11 mouse cellular contexts compared by ENCODE assay signal in the genomic region with DNA sequence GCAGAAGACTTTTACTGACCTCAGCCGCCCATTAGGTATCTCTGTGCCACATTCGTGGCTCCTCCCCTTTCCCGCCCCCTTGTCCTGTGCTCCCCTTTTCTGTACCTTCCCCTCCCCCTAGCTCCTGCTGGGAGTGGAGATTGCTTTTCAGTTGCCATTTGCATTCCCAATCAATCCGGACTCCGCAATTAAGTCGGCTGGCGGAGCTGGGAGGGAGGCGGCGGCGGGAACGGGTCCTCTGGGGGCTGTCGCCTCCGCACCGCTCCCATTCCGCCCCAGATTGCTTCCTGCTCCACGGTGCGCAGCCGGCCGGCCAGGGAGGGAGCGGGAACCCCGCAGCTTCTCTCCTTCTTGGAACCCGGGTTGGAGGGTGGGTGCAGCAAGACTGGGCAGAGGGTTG. TPM values are rescaled to one million over a fixed set of nuclear protein-coding genes. Genes with fewer than 3 reads are reported as not detected.
DNase-seq lines count a peak whose midpoint lies in the region; ATAC-seq and TF ChIP-seq lines count a peak whose summit lies in the region.
"Had no signal": no experiment of that assay in that cellular context is flagged by ENCODE, and none has a peak within 500 bp of the region (broad histone marks: within the 10 kb centered on the region; RNA-seq: fewer than 3 reads in every experiment).

No protein-coding gene starts in this region.

- H3K4me2 ChIP-seq in forebrain, postnatal 0 days (ENCODE audit: low read depth), result peak overlapping the region; percentile 31
- H3K4me2 ChIP-seq in limb, embryonic 12.5 days, result peak overlapping the region; percentile 52
- H3K4me2 ChIP-seq in neural tube, embryonic 14.5 days (ENCODE audit: low read depth, low read length), result peak overlapping the region; percentile 38
- H3K4me2 ChIP-seq in intestine, embryonic 16.5 days (ENCODE audit: low read depth, low read length), result no peak overlapping the region

- no peak for ATAC-seq in forebrain, postnatal 0 days
- ATAC-seq in limb, embryonic 12.5 days (ENCODE audit: insufficient number of reproducible peaks, insufficient read depth, low FRiP score, low TSS enrichment, low read depth), result no peak
- ATAC-seq in neural tube, embryonic 14.5 days (ENCODE audit: low read depth), result peak; percentile 39
- ATAC-seq in intestine, embryonic 16.5 days, result no peak
- ATAC-seq in frontal cortex, adult (ENCODE audit: low TSS enrichment), result no peak

- no peaks in the 10 kb centered on the region for H3K9me3 ChIP-seq in forebrain, postnatal 0 days (ENCODE audit: low read length)
- no peaks in the 10 kb centered on the region for H3K9me3 ChIP-seq in limb, embryonic 12.5 days
- no peaks in the 10 kb centered on the region for H3K9me3 ChIP-seq in neural tube, embryonic 14.5 days (ENCODE audit: control insufficient read depth, low read length)
- H3K9me3 ChIP-seq in intestine, embryonic 16.5 days (ENCODE audit: control insufficient read depth, low read length), result no peaks in the 10 kb centered on the region

- no peaks in the 10 kb centered on the region; the same call in 1 of the 2 replicates for H3K27me3 ChIP-seq in forebrain, postnatal 0 days (ENCODE audit: insufficient read depth, low read length)
- peaks cover 9% of the 10 kb centered on the region; the same call in 1 of the 2 replicates for H3K27me3 ChIP-seq in limb, embryonic 12.5 days
- H3K27me3 ChIP-seq in neural tube, embryonic 14.5 days (ENCODE audit: control insufficient read depth, insufficient read depth, low read length), result no peaks in the 10 kb centered on the region
- no peaks in the 10 kb centered on the region for H3K27me3 ChIP-seq in intestine, embryonic 16.5 days (replicated peaks; ENCODE audit: control insufficient read depth, insufficient read depth, low read length)

- WGBS in forebrain, postnatal 0 days, result 20% methylated on average over 22 of the region's 22 CpGs
- 11% methylated on average over 22 of the region's 22 CpGs for WGBS in limb, embryonic 12.5 days
- WGBS in neural tube, embryonic 14.5 days, result 7% methylated on average over 22 of the region's 22 CpGs
- 48% methylated on average over 22 of the region's 22 CpGs for WGBS in intestine, embryonic 16.5 days

- H3K4me1 ChIP-seq in forebrain, postnatal 0 days (ENCODE audit: insufficient read depth), result peaks cover 7% of the 10 kb centered on the region; the same call in 1 of the 2 replicates
- H3K4me1 ChIP-seq in limb, embryonic 12.5 days (replicated peaks), result peaks cover 65% of the 10 kb centered on the region
- H3K4me1 ChIP-seq in neural tube, embryonic 14.5 days (ENCODE audit: control insufficient read depth, insufficient read depth, low read length), result peaks cover 35% of the 10 kb centered on the region
- H3K4me1 ChIP-seq in intestine, embryonic 16.5 days (ENCODE audit: control insufficient read depth, insufficient read depth, low read length), result peaks cover 14% of the 10 kb centered on the region

- peak in 1 of 2 experiments; percentile 37 for DNase-seq in layer of hippocampus, adult 2 months (ENCODE audit: low spot score in 2 of 2)
- DNase-seq in layer of hippocampus, adult 9-10 months (ENCODE audit: low spot score), result no peak
- DNase-seq in forebrain, postnatal 0 days, result no peak
- DNase-seq in spleen, adult 12 weeks (ENCODE audit: low spot score), result no peak
- DNase-seq: lung, postnatal 10 days had no signal

- no peak for TF ChIP-seq CTCF in layer of hippocampus, adult 2 months (conservative IDR thresholded peaks at IDR 0.05)
- no peak for TF ChIP-seq CTCF in forebrain, postnatal 0 days (IDR thresholded peaks at IDR 0.05; ENCODE audit: low read depth)

- H3K4me3 ChIP-seq in layer of hippocampus, adult 2 months, result peak overlapping the region; percentile 8; the same call in 1 of the 2 replicates
- H3K4me3 ChIP-seq in forebrain, postnatal 0 days (ENCODE audit: low read depth, low read length), result no peak overlapping the region
- H3K4me3 ChIP-seq in limb, embryonic 12.5 days (replicated peaks), result peak overlapping the region; percentile 23
- no peak overlapping the region for H3K4me3 ChIP-seq in neural tube, embryonic 14.5 days (ENCODE audit: low read depth, low read length)
- no peak overlapping the region for H3K4me3 ChIP-seq in intestine, embryonic 16.5 days (ENCODE audit: low read length)

- H3K9ac ChIP-seq in forebrain, postnatal 0 days, result no peak overlapping the region
- H3K9ac ChIP-seq in limb, embryonic 12.5 days (replicated peaks), result peak overlapping the region; percentile 45; the same call in 1 of the 2 replicates
- 0 out of 2 replicates have a peak overlapping the region, but pooled peaks have one; percentile 11 for H3K9ac ChIP-seq in neural tube, embryonic 14.5 days (replicated peaks; ENCODE audit: low read depth, low read length)
- H3K9ac ChIP-seq in intestine, embryonic 16.5 days (ENCODE audit: low read depth, low read length), result no peak overlapping the region

- peak overlapping the region; percentile 64; the same call in 1 of the 2 replicates for H3K27ac ChIP-seq in layer of hippocampus, adult 2 months
- H3K27ac ChIP-seq in forebrain, postnatal 0 days (ENCODE audit: low read depth, low read length), result no peak overlapping the region
- H3K27ac ChIP-seq in limb, embryonic 12.5 days, result peak overlapping the region; percentile 56
- H3K27ac ChIP-seq in neural tube, embryonic 14.5 days (ENCODE audit: low read depth, low read length), result peak overlapping the region; percentile 78
- no peak overlapping the region for H3K27ac ChIP-seq in intestine, embryonic 16.5 days (ENCODE audit: low read length)

- peaks cover 60% of the 10 kb centered on the region for H3K36me3 ChIP-seq in forebrain, postnatal 0 days (ENCODE audit: insufficient read depth)
- peaks cover 86% of the 10 kb centered on the region for H3K36me3 ChIP-seq in limb, embryonic 12.5 days
- H3K36me3 ChIP-seq in neural tube, embryonic 14.5 days (ENCODE audit: control insufficient read depth, insufficient read depth, low read length), result peaks cover 31% of the 10 kb centered on the region
- H3K36me3 ChIP-seq in intestine, embryonic 16.5 days (ENCODE audit: control insufficient read depth, insufficient read depth, low read length), result peaks cover 7% of the 10 kb centered on the region

RNA-seq across cellular contexts. Expression of gene Agap3, which starts 33.0 kb away (rescaled TPM):
- total RNA-seq in layer of hippocampus, adult 2 months (2021), result 100 to 1,000 TPM; 651 to 655 TPM
- total RNA-seq in forebrain, postnatal 0 days (2014; rRNA removed), result 270 and 296 TPM in 2 replicates
- 136 and 140 TPM in 2 replicates for polyA plus RNA-seq in forebrain, postnatal 0 days (2015; fragmentation: Nextera tagmentation; extraction: Ambion mirVana)
- polyA plus RNA-seq in limb, embryonic 12.5 days (2016; fragmentation: Nextera tagmentation; extraction: Ambion mirVana), result 42.0 and 67.8 TPM in 2 replicates
- 59.3 and 63.6 TPM in 2 replicates for polyA plus RNA-seq in neural tube, embryonic 14.5 days (2014; fragmentation: Nextera tagmentation; extraction: Ambion mirVana)
- polyA plus RNA-seq in intestine, embryonic 16.5 days (2015; fragmentation: Nextera tagmentation; extraction: Ambion mirVana), result 10.2 and 10.7 TPM in 2 replicates

RNA-seq across cellular contexts. Expression of gene Tmub1, which starts 37.3 kb away (rescaled TPM):
- total RNA-seq in layer of hippocampus, adult 2 months (2021), result 10 to 100 TPM; 22.2 to 22.5 TPM
- total RNA-seq in forebrain, postnatal 0 days (2014; rRNA removed), result 34.3 and 47.2 TPM in 2 replicates
- polyA plus RNA-seq in forebrain, postnatal 0 days (2015; fragmentation: Nextera tagmentation; extraction: Ambion mirVana), result 54.8 and 56.7 TPM in 2 replicates
- 21.0 and 21.8 TPM in 2 replicates for polyA plus RNA-seq in limb, embryonic 12.5 days (2016; fragmentation: Nextera tagmentation; extraction: Ambion mirVana)
- polyA plus RNA-seq in neural tube, embryonic 14.5 days (2014; fragmentation: Nextera tagmentation; extraction: Ambion mirVana), result 63.9 and 68.0 TPM in 2 replicates
- polyA plus RNA-seq in intestine, embryonic 16.5 days (2015; fragmentation: Nextera tagmentation; extraction: Ambion mirVana), result 28.5 and 28.7 TPM in 2 replicates

RNA-seq across cellular contexts. Expression of gene Fastk, which starts 39.9 kb away (rescaled TPM):
- total RNA-seq in layer of hippocampus, adult 2 months (2021), result 100 to 1,000 TPM; 127 to 130 TPM
- total RNA-seq in forebrain, postnatal 0 days (2014; rRNA removed), result 87.0 and 132 TPM in 2 replicates
- 88.7 and 91.9 TPM in 2 replicates for polyA plus RNA-seq in forebrain, postnatal 0 days (2015; fragmentation: Nextera tagmentation; extraction: Ambion mirVana)
- polyA plus RNA-seq in limb, embryonic 12.5 days (2016; fragmentation: Nextera tagmentation; extraction: Ambion mirVana), result 105 TPM in 2 replicates
- polyA plus RNA-seq in neural tube, embryonic 14.5 days (2014; fragmentation: Nextera tagmentation; extraction: Ambion mirVana), result 93.2 and 97.7 TPM in 2 replicates
- polyA plus RNA-seq in intestine, embryonic 16.5 days (2015; fragmentation: Nextera tagmentation; extraction: Ambion mirVana), result 113 and 117 TPM in 2 replicates

RNA-seq across cellular contexts. Expression of gene Gbx1, which starts 42.0 kb away (rescaled TPM):
- under 1 TPM in 1 of 2 experiments, not detected in 1; 0.10 TPM for total RNA-seq in layer of hippocampus, adult 2 months (2021)
- 2.3 and 4.8 TPM in 2 replicates for total RNA-seq in forebrain, postnatal 0 days (2014; rRNA removed)
- polyA plus RNA-seq in forebrain, postnatal 0 days (2015; fragmentation: Nextera tagmentation; extraction: Ambion mirVana), result 0.91 and 1.3 TPM in 2 replicates
- polyA plus RNA-seq in limb, embryonic 12.5 days (2016; fragmentation: Nextera tagmentation; extraction: Ambion mirVana), result 0.05 TPM in 1 of 2 replicates, not detected in the other
- 3.5 and 5.8 TPM in 2 replicates for polyA plus RNA-seq in neural tube, embryonic 14.5 days (2014; fragmentation: Nextera tagmentation; extraction: Ambion mirVana)
- polyA plus RNA-seq in intestine, embryonic 16.5 days (2015; fragmentation: Nextera tagmentation; extraction: Ambion mirVana), result 0.04 TPM in 1 of 2 replicates, not detected in the other
- polyA plus RNA-seq: gonadal fat pad, adult 2 months; stomach, embryonic 14.5 days had no signal

RNA-seq across cellular contexts. Expression of gene Asb10, which starts 55.8 kb away (rescaled TPM):
- total RNA-seq in layer of hippocampus, adult 2 months (2021), result under 1 TPM in 1 of 2 experiments, not detected in 1; 0.31 TPM
- 0.43 TPM in 1 of 2 replicates, not detected in the other for total RNA-seq in forebrain, postnatal 0 days (2014; rRNA removed)
- 0.21 and 0.22 TPM in 2 replicates for polyA plus RNA-seq in forebrain, postnatal 0 days (2015; fragmentation: Nextera tagmentation; extraction: Ambion mirVana)
- polyA plus RNA-seq in limb, embryonic 12.5 days (2016; fragmentation: Nextera tagmentation; extraction: Ambion mirVana), result 0.72 and 1.1 TPM in 2 replicates
- polyA plus RNA-seq in neural tube, embryonic 14.5 days (2014; fragmentation: Nextera tagmentation; extraction: Ambion mirVana), result 0.17 and 0.45 TPM in 2 replicates
- 0.16 and 0.29 TPM in 2 replicates for polyA plus RNA-seq in intestine, embryonic 16.5 days (2015; fragmentation: Nextera tagmentation; extraction: Ambion mirVana)

Comparison
In these comparisons a context has a peak if more than half of its experiments do, and no peak if none do; other contexts are left out.
1. H3K27ac ChIP-seq: peak in layer of hippocampus, adult 2 months (single experiment), limb, embryonic 12.5 days (single experiment) and neural tube, embryonic 14.5 days (single experiment); none in forebrain, postnatal 0 days (single experiment) and intestine, embryonic 16.5 days (single experiment).
2. H3K4me3 ChIP-seq: peak in layer of hippocampus, adult 2 months (single experiment) and limb, embryonic 12.5 days (single experiment); none in forebrain, postnatal 0 days (single experiment), neural tube, embryonic 14.5 days (single experiment) and intestine, embryonic 16.5 days (single experiment).
3. H3K9ac ChIP-seq: peak in limb, embryonic 12.5 days (single experiment) and neural tube, embryonic 14.5 days (single experiment); none in forebrain, postnatal 0 days (single experiment) and intestine, embryonic 16.5 days (single experiment).